In genomic region chr9:48137507-48137906, GRCm38 (mm10) we compare ENCODE assay signal across 16 mouse cellular contexts. TPM values are rescaled to one million over a fixed set of nuclear protein-coding genes. Genes with fewer than 3 reads are reported as not detected.
A peak's percentile ranks its signal among the peaks of the same experiment; 100 is the strongest.
DNase-seq lines count a peak whose midpoint lies in the region; ATAC-seq and TF ChIP-seq lines count a peak whose summit lies in the region.
"Had no signal": no experiment of that assay in that cellular context is flagged by ENCODE, and none has a peak within 500 bp of the region (broad histone marks: within the 10 kb centered on the region; RNA-seq: fewer than 3 reads in every experiment).

No protein-coding gene starts in this region.

- H3K36me3 ChIP-seq in lung, embryonic 14.5 days (ENCODE audit: insufficient read depth) = no peaks in the 10 kb centered on the region
- H3K36me3 ChIP-seq: liver, embryonic 12.5 days; stomach, embryonic 15.5 days had no signal

- DNase-seq in adrenal gland, postnatal 14 days = peak; percentile 39
- DNase-seq in adrenal gland, adult 2 months = no peak
- peak; percentile 82 for DNase-seq in lung, embryonic 14.5 days
- DNase-seq in lung, adult 2 months = no peak
- DNase-seq in embryo, embryonic 10 days (ENCODE audit: low spot score) = peak; percentile 75
- DNase-seq in mesoderm, embryonic 11.5 days (ENCODE audit: low read depth, low spot score) = peak; percentile 57
- DNase-seq in spleen, postnatal 36 days (ENCODE audit: low spot score in 2 of 2) = no peak
- DNase-seq in left cerebral cortex, postnatal 36 days (ENCODE audit: low spot score in 2 of 2) = no peak
- DNase-seq: adrenal gland, postnatal 25 days; gastrocnemius, adult 2 months; heart, adult 2 months; kidney, adult 18-20 months; right cerebral cortex, postnatal 4 days; thymus, postnatal 14 days had no signal

- ATAC-seq in lung, embryonic 14.5 days (ENCODE audit: insufficient read depth) = no peak
- ATAC-seq: liver, embryonic 12.5 days had no signal

- H3K4me2 ChIP-seq in lung, embryonic 14.5 days = no peak overlapping the region
- H3K4me2 ChIP-seq: liver, embryonic 12.5 days; stomach, embryonic 15.5 days had no signal

- intact Hi-C loops in left cerebral cortex, postnatal 36 days (cut with DNase I) = no loop called here

- no peaks in the 10 kb centered on the region for H3K4me1 ChIP-seq in lung, embryonic 14.5 days (ENCODE audit: insufficient read depth)
- H3K4me1 ChIP-seq in lung, adult 2 months (ENCODE audit: control insufficient read depth, insufficient read depth, low read length) = no peaks in the 10 kb centered on the region
- H3K4me1 ChIP-seq: liver, embryonic 12.5 days; stomach, embryonic 15.5 days had no signal

- TF ChIP-seq CTCF in lung, embryonic 14.5 days (IDR thresholded peaks at IDR 0.05; ENCODE audit: low read depth) = no peak
- no peak for TF ChIP-seq CTCF in lung, adult 2 months (IDR thresholded peaks at IDR 0.05; ENCODE audit: insufficient read depth, low read length)

- TF ChIP-seq POLR2A in lung, adult 2 months (IDR thresholded peaks at IDR 0.05; ENCODE audit: borderline replicate concordance, extremely low read depth, low read depth, low read length) = no peak

- H3K9me3 ChIP-seq in lung, embryonic 14.5 days (ENCODE audit: low read depth, low read length) = no peaks in the 10 kb centered on the region
- H3K9me3 ChIP-seq: liver, embryonic 12.5 days; stomach, embryonic 15.5 days had no signal

- no peaks in the 10 kb centered on the region for H3K27me3 ChIP-seq in lung, embryonic 14.5 days (ENCODE audit: insufficient read depth, low read length)
- H3K27me3 ChIP-seq: liver, embryonic 12.5 days; stomach, embryonic 15.5 days had no signal

- H3K4me3 ChIP-seq in lung, embryonic 14.5 days (ENCODE audit: low read depth, low read length) = no peak overlapping the region
- no peak overlapping the region for H3K4me3 ChIP-seq in lung, adult 2 months (replicated peaks; ENCODE audit: extremely low read depth, low read depth, low read length)
- H3K4me3 ChIP-seq: gastrocnemius, adult 2 months; heart, adult 2 months; liver, embryonic 12.5 days; stomach, embryonic 15.5 days had no signal

- no peak overlapping the region for H3K9ac ChIP-seq in lung, embryonic 14.5 days
- H3K9ac ChIP-seq: liver, embryonic 12.5 days; stomach, embryonic 15.5 days had no signal

- 11% methylated on average over 3 of the region's 3 CpGs for WGBS in lung, embryonic 14.5 days
- 15% methylated on average over 3 of the region's 3 CpGs for WGBS in lung, adult 2 months

- no peak overlapping the region for H3K27ac ChIP-seq in lung, embryonic 14.5 days (ENCODE audit: low read depth)
- H3K27ac ChIP-seq: gastrocnemius, adult 2 months; heart, adult 2 months; liver, embryonic 12.5 days; stomach, embryonic 15.5 days had no signal

RNA-seq across cellular contexts. Expression of gene Nxpe4, which starts 24.3 kb away (rescaled TPM):
- 6.8 and 8.6 TPM in 2 replicates for total RNA-seq in adrenal gland, postnatal 14 days (2021)
- 1 to 10 TPM; 2.1 to 5.0 TPM for total RNA-seq in adrenal gland, adult 2 months (2021)
- 0.67 and 1.1 TPM in 2 replicates for polyA plus RNA-seq in adrenal gland, adult 2 months (2012; rRNA removed)
- polyA plus RNA-seq in lung, embryonic 14.5 days (2014; fragmentation: Nextera tagmentation; extraction: Ambion mirVana) = 6.2 and 6.9 TPM in 2 replicates
- 3.2 and 5.1 TPM in 2 replicates for polyA plus RNA-seq in lung, adult 2 months (2012; rRNA removed)
- 10 to 100 TPM; 10.4 to 11.2 TPM for total RNA-seq in left cerebral cortex, postnatal 36 days (2021)

Comparison
In these comparisons a context has a peak if more than half of its experiments do, and no peak if none do; other contexts are left out.
1. DNase-seq: peak in adrenal gland, postnatal 14 days (single experiment), lung, embryonic 14.5 days (single experiment), embryo, embryonic 10 days (single experiment) and mesoderm, embryonic 11.5 days (single experiment); none in adrenal gland, adult 2 months (single experiment), lung, adult 2 months (single experiment), spleen, postnatal 36 days (0 of 2) and left cerebral cortex, postnatal 36 days (0 of 2).